Mouse (Mus musculus) neural tube, embryonic 11.5 days (tissue): ENCODE data around the gene Zbtb17. TPM values are rescaled to one million over a fixed set of nuclear protein-coding genes. Genes with fewer than 3 reads are reported as not detected.

Source experiments
- ATAC-seq: fragments of 200-750 bp; cut with Nextera tagmentation; 2 replicates; pipeline ENCODE4 v1.8.0; 2017; ENCODE audit warnings: moderate number of reproducible peaks, mild to moderate bottlenecking, moderate TSS enrichment, moderate library complexity; ENCODE audit not compliant: insufficient read depth, low FRiP score, low TSS enrichment
- DNase-seq: peaks from one replicate; pipeline ENCODE4 v3.0.0-alpha.2; 2015; ENCODE audit warnings: low spot score
- H3K27ac ChIP-seq: fragments of 300-500 bp; sonication (generic); 2 replicates; pipeline ENCODE4 v1.5.1; 2014; ENCODE audit warnings: low read depth, mild to moderate bottlenecking, low read length
- H3K27me3 ChIP-seq: fragments of 300-500 bp; sonication (generic); 2 replicates; pipeline ENCODE4 v1.6.1; 2014; ENCODE audit warnings: mild to moderate bottlenecking, low read length, mixed read lengths; ENCODE audit not compliant: control insufficient read depth, insufficient read depth
- H3K36me3 ChIP-seq: fragments of 300-500 bp; sonication (generic); 2 replicates; pipeline ENCODE4 v1.6.1; 2014; ENCODE audit warnings: mild to moderate bottlenecking, low read length, moderate library complexity, mixed read lengths; ENCODE audit not compliant: control insufficient read depth, insufficient read depth
- H3K4me1 ChIP-seq: fragments of 300-500 bp; sonication (generic); 2 replicates; pipeline ENCODE4 v1.6.1; 2014; ENCODE audit warnings: low read length, mixed read lengths; ENCODE audit not compliant: control insufficient read depth, insufficient read depth
- H3K4me2 ChIP-seq: fragments of 300-500 bp; sonication (generic); 2 replicates; pipeline ENCODE4 v1.6.1; 2014; ENCODE audit warnings: low read depth, mild to moderate bottlenecking, moderate library complexity
- H3K4me3 ChIP-seq: fragments of 300-500 bp; sonication (generic); 2 replicates; pipeline ENCODE4 v1.5.1; 2014; ENCODE audit warnings: low read depth, low read length
- H3K9ac ChIP-seq: fragments of 300-500 bp; sonication (generic); 2 replicates; pipeline ENCODE4 v1.6.1; 2014; ENCODE audit warnings: mild to moderate bottlenecking, low read length
- H3K9me3 ChIP-seq: fragments of 300-500 bp; sonication (generic); 2 replicates; pipeline ENCODE4 v1.6.1; 2016; ENCODE audit warnings: low read length; ENCODE audit not compliant: control insufficient read depth
- WGBS: fragments of 180-500 bp; shearing (Covaris S2); extraction: QIAGEN DNeasy Blood & Tissue Kit; methylation state at CpG from one replicate; pipeline ENCODE4 v1.1.7; 2014; 5-methylcytosine and 5-hydroxymethylcytosine counted together
- polyA plus RNA-seq: library from polyadenylated mRNA; unstranded; fragments of >200 nt; fragmentation: Nextera tagmentation; extraction: Ambion mirVana; gene quantifications from 2 replicates; pipeline ENCODE4 v1.2.1, GENCODE M21; 2014

Gene Zbtb17
- polyA plus RNA-seq, 1 experiment from 2014 or later, result 48.0 TPM

DNA sequence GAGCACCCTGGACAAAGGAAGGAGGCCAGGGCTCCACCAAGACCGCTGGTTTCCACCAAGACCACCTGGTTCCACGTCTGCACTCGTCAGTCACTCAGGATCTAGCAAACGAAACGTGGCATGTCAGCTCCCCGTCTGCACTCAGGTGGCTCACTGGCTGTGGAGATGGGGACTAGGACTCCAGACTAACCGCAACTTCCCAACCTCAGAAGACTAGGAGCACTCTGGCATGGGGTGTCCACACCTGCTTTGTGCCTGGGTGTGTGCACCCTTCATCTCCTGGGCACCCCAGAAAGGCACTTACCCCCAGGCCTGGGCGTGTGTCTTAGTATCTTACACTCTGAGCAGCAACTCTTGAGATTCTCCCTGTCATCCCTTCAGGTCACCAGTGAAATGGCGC lies 15.3 kb downstream of the Zbtb17 start:
- no peaks in the 10 kb centered on the region for H3K27me3 ChIP-seq
- WGBS, result 94% methylated on average over 9 of the region's 9 CpGs
- no peak overlapping the region for H3K4me3 ChIP-seq
- H3K4me2 ChIP-seq, result no peak overlapping the region
- no peak for DNase-seq
- no peak for ATAC-seq
- no peaks in the 10 kb centered on the region for H3K9me3 ChIP-seq
- H3K9ac ChIP-seq, result no peak overlapping the region
- H3K4me1 ChIP-seq, result peaks cover 8% of the 10 kb centered on the region; the same call in 1 of the 2 replicates
- H3K36me3 ChIP-seq, result peaks cover 12% of the 10 kb centered on the region
- H3K27ac ChIP-seq, result no peak overlapping the region

DNA sequence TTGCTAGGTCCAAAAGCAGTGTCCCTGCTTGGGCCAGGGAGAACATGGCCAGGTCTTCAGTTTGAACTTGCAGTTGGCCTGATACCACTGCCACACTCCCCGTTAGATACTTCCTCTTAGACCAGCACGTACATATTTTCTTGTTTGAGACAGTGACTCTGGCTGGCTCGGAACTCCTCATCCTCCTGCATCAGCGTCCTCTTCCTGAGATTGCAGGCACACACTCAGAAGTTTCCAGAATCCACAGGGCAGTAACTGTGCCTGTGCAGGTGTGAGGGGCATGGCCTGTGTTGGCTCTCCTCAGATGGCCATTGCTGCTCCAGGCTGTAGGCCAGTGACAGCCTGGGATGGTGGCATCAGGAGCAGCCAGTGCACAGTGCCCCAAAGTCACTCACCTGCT lies 16.0 kb downstream of the Zbtb17 start:
- DNase-seq, result no peak
- Histone ChIP-seq H3K27me3 (no peaks in the 10 kb centered on the region), H3K9ac (no peak overlapping the region), H3K36me3 (peaks cover 16% of the 10 kb centered on the region), H3K4me3 (no peak overlapping the region), H3K4me1 (peaks cover 8% of the 10 kb centered on the region; the same call in 1 of the 2 replicates), H3K9me3 (no peaks in the 10 kb centered on the region), H3K4me2 (no peak overlapping the region), H3K27ac (no peak overlapping the region)
- ATAC-seq, result no peak
- WGBS, result 92% methylated on average over 4 of the region's 4 CpGs

DNA sequence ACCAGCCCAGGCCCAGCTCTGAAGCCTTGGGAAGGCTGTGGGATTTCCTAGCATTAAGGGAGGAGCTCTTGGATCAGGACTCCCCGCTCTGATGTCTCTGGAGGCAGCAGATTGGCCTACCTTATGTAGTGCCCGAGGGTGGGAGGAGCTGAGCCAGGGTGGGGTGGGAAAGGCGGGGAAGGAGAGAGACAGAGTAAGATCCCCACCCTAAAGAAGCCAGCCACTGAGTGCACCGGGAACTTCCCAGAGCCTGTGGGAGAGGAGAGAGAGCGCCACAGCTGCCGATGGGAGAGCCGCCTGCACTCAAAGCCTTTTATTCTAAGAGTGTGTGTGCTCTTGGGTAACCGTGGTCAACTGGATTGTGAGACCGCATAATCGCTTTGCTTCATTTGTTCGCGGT lies 16.6 kb downstream of the Zbtb17 start:
- DNase-seq, result peak; percentile 48
- H3K36me3 ChIP-seq, result peaks cover 20% of the 10 kb centered on the region
- WGBS, result 58% methylated on average over 12 of the region's 12 CpGs
- no peak overlapping the region for H3K4me3 ChIP-seq
- peak overlapping the region; percentile 34; the same call in 1 of the 2 replicates for H3K27ac ChIP-seq
- peaks cover 8% of the 10 kb centered on the region; the same call in 1 of the 2 replicates for H3K4me1 ChIP-seq
- H3K9me3 ChIP-seq, result no peaks in the 10 kb centered on the region
- no peak overlapping the region for H3K4me2 ChIP-seq
- H3K27me3 ChIP-seq, result no peaks in the 10 kb centered on the region
- ATAC-seq, result no peak
- H3K9ac ChIP-seq, result no peak overlapping the region

DNA sequence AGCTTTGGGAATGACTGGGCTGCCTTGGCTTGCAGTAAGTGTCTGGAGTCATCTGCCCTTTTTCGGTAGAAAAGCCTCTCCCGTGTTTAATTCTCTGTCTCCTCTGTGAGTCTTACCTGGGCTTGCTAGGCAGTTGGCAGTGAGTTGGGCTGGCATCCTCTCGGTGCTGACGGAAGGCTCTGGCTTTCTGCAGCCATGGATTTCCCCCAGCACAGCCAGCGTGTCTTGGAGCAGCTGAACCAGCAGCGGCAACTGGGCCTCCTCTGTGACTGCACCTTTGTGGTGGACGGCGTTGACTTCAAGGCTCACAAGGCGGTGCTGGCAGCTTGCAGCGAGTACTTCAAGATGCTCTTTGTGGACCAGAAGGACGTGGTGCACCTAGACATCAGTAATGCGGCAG lies 17.1 kb downstream of the Zbtb17 start:
- H3K27ac ChIP-seq, result peak overlapping the region; percentile 34; the same call in 1 of the 2 replicates
- H3K4me1 ChIP-seq, result peaks cover 8% of the 10 kb centered on the region; the same call in 1 of the 2 replicates

DNA sequence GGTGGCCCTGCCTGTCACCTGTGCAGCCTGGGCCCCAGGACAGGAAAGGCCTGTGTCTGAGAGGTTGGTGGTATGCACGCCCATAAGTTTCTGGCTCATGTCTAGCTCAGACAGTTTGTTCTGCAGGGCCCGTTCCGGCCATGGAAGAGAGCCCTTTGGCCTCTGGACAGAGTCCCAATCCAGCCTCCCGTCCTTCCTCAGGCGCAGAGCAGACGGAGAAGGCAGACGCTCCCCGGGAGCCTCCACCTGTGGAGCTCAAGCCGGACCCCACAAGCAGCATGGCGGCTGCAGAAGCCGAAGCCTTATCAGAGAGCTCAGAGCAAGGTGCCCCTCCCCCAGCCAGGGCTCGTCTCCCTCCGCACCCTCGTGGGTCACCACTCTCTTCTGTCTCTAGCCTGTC lies 19.0 kb downstream of the Zbtb17 start:
- DNase-seq, result no peak
- no peak overlapping the region for H3K4me3 ChIP-seq
- no peaks in the 10 kb centered on the region for H3K9me3 ChIP-seq
- H3K27me3 ChIP-seq, result no peaks in the 10 kb centered on the region
- no peak for ATAC-seq
- peaks cover 35% of the 10 kb centered on the region for H3K36me3 ChIP-seq
- no peak overlapping the region for H3K9ac ChIP-seq
- no peak overlapping the region for H3K4me2 ChIP-seq
- H3K27ac ChIP-seq, result no peak overlapping the region
- 88% methylated on average over 14 of the region's 14 CpGs for WGBS
- 0 out of 2 replicates have a peak, but pooled peaks cover 2% of the 10 kb centered on the region for H3K4me1 ChIP-seq

More for the DNA sequence above, 17.1 kb downstream of the Zbtb17 start:
- Histone ChIP-seq H3K4me3 (no peak overlapping the region), H3K36me3 (peaks cover 24% of the 10 kb centered on the region), H3K4me2 (no peak overlapping the region), H3K9ac (no peak overlapping the region), H3K27me3 (no peaks in the 10 kb centered on the region), H3K9me3 (no peaks in the 10 kb centered on the region)
- ATAC-seq, result no peak
- no peak for DNase-seq
- 89% methylated on average over 12 of the region's 12 CpGs for WGBS

DNA sequence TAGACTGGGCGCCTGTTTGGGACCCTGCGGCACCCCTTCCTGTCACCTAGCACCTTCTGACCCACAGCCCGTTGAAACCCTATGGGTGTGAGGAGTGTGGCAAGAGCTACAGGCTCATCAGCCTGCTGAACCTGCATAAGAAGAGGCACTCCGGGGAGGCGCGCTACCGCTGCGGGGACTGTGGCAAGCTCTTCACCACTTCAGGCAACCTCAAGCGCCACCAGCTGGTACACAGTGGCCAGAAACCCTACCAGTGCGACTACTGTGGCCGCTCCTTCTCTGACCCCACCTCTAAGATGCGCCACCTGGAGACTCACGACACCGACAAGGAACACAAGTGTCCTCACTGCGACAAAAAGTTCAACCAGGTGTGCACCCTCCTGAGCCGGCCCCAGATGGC lies 20.3 kb downstream of the Zbtb17 start:
- 77% methylated on average over 16 of the region's 16 CpGs for WGBS
- H3K27me3 ChIP-seq, result no peaks in the 10 kb centered on the region
- DNase-seq (no peak), ATAC-seq (no peak)
- no peak overlapping the region for H3K4me2 ChIP-seq
- peaks cover 40% of the 10 kb centered on the region for H3K36me3 ChIP-seq
- no peak overlapping the region for H3K27ac ChIP-seq
- H3K9me3 ChIP-seq, result no peaks in the 10 kb centered on the region
- H3K4me3 ChIP-seq, result no peak overlapping the region
- H3K4me1 ChIP-seq, result no peaks in the 10 kb centered on the region
- H3K9ac ChIP-seq, result no peak overlapping the region

DNA sequence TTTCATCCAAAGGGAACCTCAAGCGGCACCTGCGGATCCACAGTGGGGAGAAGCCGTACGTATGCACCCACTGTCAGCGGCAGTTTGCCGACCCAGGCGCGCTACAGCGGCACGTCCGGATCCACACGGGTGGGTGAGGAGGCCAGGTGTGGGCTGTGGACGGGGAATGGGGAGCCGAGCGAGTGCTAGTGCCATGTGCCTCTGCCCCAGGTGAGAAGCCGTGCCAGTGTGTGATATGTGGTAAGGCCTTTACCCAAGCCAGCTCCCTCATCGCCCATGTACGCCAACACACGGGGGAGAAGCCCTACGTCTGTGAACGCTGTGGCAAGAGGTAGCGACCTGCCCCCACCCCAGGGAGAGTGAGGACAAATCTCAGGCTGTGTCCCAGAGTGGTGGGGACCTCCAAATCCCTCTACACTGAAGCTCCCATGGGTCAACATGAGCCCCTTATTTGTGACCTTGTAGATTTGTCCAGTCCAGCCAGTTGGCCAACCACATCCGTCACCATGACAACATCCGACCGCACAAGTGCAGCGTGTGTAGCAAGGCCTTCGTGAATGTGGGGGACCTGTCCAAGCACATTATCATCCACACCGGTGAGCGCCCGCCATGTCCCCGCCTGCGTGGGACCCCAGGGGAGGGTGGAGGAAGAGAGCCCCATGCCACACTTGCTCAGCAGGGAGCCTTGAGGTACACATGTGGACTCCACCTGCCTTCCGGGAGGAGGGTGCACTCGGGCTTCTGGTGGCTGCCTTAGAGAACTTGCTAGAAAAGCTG lies 21.2 kb downstream of the Zbtb17 start:
- Histone ChIP-seq H3K4me3 (no peak overlapping the region), H3K36me3 (peaks cover 49% of the 10 kb centered on the region), H3K4me2 (no peak overlapping the region), H3K4me1 (no peaks in the 10 kb centered on the region), H3K27ac (no peak overlapping the region), H3K27me3 (no peaks in the 10 kb centered on the region), H3K9me3 (no peaks in the 10 kb centered on the region), H3K9ac (no peak overlapping the region)
- 92% methylated on average over 34 of the region's 34 CpGs for WGBS
- DNase-seq (no peak), ATAC-seq (no peak)

DNA sequence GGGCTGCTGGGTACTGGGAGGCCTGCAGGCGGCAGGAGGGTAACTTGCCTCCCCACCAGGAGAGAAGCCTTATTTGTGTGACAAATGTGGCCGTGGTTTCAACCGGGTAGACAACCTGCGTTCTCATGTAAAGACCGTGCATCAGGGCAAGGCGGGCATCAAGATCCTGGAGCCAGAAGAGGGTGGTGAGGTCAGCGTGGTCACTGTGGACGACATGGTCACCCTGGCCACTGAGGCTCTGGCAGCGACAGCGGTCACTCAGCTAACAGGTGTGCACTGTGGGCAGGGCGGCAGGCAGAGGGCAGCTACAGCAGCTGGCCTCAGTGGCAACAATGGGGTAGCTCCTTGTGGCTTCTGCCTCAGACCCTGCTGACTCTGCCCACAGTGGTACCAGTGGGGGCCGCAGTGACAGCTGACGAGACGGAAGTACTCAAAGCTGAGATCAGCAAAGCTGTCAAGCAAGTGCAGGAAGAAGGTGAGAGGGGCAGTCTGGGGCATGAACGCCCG lies 21.9 kb downstream of the Zbtb17 start:
- ATAC-seq (no peak), DNase-seq (no peak)
- H3K4me2 ChIP-seq, result no peak overlapping the region
- H3K9ac ChIP-seq, result no peak overlapping the region
- H3K9me3 ChIP-seq, result no peaks in the 10 kb centered on the region
- WGBS, result 94% methylated on average over 16 of the region's 16 CpGs
- no peaks in the 10 kb centered on the region for H3K27me3 ChIP-seq
- peaks cover 51% of the 10 kb centered on the region for H3K36me3 ChIP-seq
- no peak overlapping the region for H3K4me3 ChIP-seq
- no peak overlapping the region for H3K27ac ChIP-seq
- no peaks in the 10 kb centered on the region for H3K4me1 ChIP-seq
